Mouse (Mus musculus): Measurements from ENCODE around the gene Scgb1b30.
"Not testable (repeated sequence)": the region's sequence is repeated elsewhere in the genome, so short reads cannot be mapped to it uniquely, and the experiment has no call there.

Scgb1b30 gene

GRCm38 (mm10) chr7:34094911-34095481, at the start of gene Scgb1b30:
Gene Scgb1b30 (plus strand): TSS chr7:34095431.
- DNase-seq (ENCODE audit: low read depth, low spot score) = no peak

GRCm38 (mm10) chr7:34068132-34068531, 27.1 kb upstream of the Scgb1b30 start:
- not testable (repeated sequence) for DNase-seq (ENCODE audit: low read depth, low spot score)

GRCm38 (mm10) chr7:34100002-34100401, 4.8 kb downstream of the Scgb1b30 start:
- DNase-seq (ENCODE audit: low read depth, low spot score) = no peak

- DNase-seq (ENCODE audit: low read depth, low spot score) = no peak
Observed at GRCm38 (mm10) chr7:34101276-34101675, 6.0 kb downstream of the Scgb1b30 start.

GRCm38 (mm10) chr7:34109190-34109589, 14.0 kb downstream of the Scgb1b30 start:
- no peak for DNase-seq (ENCODE audit: low read depth, low spot score)

GRCm38 (mm10) chr7:34116601-34117000, 21.4 kb downstream of the Scgb1b30 start:
- no peak for DNase-seq (ENCODE audit: low read depth, low spot score)

GRCm38 (mm10) chr7:34120636-34121035, 25.4 kb downstream of the Scgb1b30 start:
- not testable (repeated sequence) for DNase-seq (ENCODE audit: low read depth, low spot score)

GRCm38 (mm10) chr7:34122987-34123720, 27.9 kb downstream of the Scgb1b30 start:
- DNase-seq (ENCODE audit: low read depth, low spot score) = no peak

GRCm38 (mm10) chr7:34125346-34125745, 30.1 kb downstream of the Scgb1b30 start:
- DNase-seq (ENCODE audit: low read depth, low spot score) = no peak

GRCm38 (mm10) chr7:34126291-34126690, 31.1 kb downstream of the Scgb1b30 start:
- no peak for DNase-seq (ENCODE audit: low read depth, low spot score)

- DNase-seq (ENCODE audit: low read depth, low spot score) = no peak
Observed at GRCm38 (mm10) chr7:34131118-34131517, 35.9 kb downstream of the Scgb1b30 start.

- DNase-seq (ENCODE audit: low read depth, low spot score) = no peak
Observed at GRCm38 (mm10) chr7:34131959-34132354, 36.7 kb downstream of the Scgb1b30 start.

- no peak for DNase-seq (ENCODE audit: low read depth, low spot score)
Observed at GRCm38 (mm10) chr7:34132355-34133079, 37.3 kb downstream of the Scgb1b30 start.

- no peak for DNase-seq (ENCODE audit: low read depth, low spot score)
Observed at GRCm38 (mm10) chr7:34133117-34133762, 38.0 kb downstream of the Scgb1b30 start, which contains the start of gene Wtip. Gene Wtip (minus strand): TSS chr7:34133268.

- no peak for DNase-seq (ENCODE audit: low read depth, low spot score)
Observed at GRCm38 (mm10) chr7:34134336-34134735, 39.1 kb downstream of the Scgb1b30 start.

- no peak for DNase-seq (ENCODE audit: low read depth, low spot score)
Observed at GRCm38 (mm10) chr7:34139493-34139892, 44.3 kb downstream of the Scgb1b30 start.

GRCm38 (mm10) chr7:34141123-34141522, 45.9 kb downstream of the Scgb1b30 start:
- no peak for DNase-seq (ENCODE audit: low read depth, low spot score)

- no peak for DNase-seq (ENCODE audit: low read depth, low spot score)
Observed at GRCm38 (mm10) chr7:34147193-34147592, 52.0 kb downstream of the Scgb1b30 start.
